Mouse (Mus musculus) embryonic facial prominence, embryonic 10.5 days (tissue): Measurements from ENCODE around the gene Igf2bp1. TPM values are rescaled to one million over a fixed set of nuclear protein-coding genes. Genes with fewer than 3 reads are reported as not detected.

Experiments
- DNase-seq: peaks from one replicate; pipeline ENCODE4 v3.0.0-alpha.2; 2017; ENCODE audit warnings: low spot score
- H3K27ac ChIP-seq: fragments of 300-500 bp; sonication (generic); replicated peaks from 2 replicates; pipeline ENCODE4 v1.5.1; 2016; ENCODE audit warnings: mild to moderate bottlenecking
- H3K27me3 ChIP-seq: fragments of 300-500 bp; sonication (generic); replicated peaks from 2 replicates; pipeline ENCODE4 v1.6.1; 2016; ENCODE audit warnings: low read depth, mild to moderate bottlenecking; ENCODE audit not compliant: poor library complexity, severe bottlenecking
- H3K36me3 ChIP-seq: fragments of 300-500 bp; sonication (generic); replicated peaks from 2 replicates; pipeline ENCODE4 v1.6.1; 2016; ENCODE audit warnings: mild to moderate bottlenecking, moderate library complexity
- H3K4me1 ChIP-seq: fragments of 300-500 bp; sonication (generic); 2 replicates; pipeline ENCODE4 v1.6.1; 2016
- H3K4me3 ChIP-seq: fragments of 300-500 bp; sonication (generic); 2 replicates; pipeline ENCODE4 v1.5.1; 2016; ENCODE audit warnings: mild to moderate bottlenecking, moderate library complexity
- H3K9me3 ChIP-seq: fragments of 300-500 bp; sonication (generic); 2 replicates; pipeline ENCODE4 v1.6.1; 2016; ENCODE audit warnings: mild to moderate bottlenecking
- WGBS: fragments of 180-500 bp; shearing (Covaris S2); methylation state at CpG from one replicate; pipeline ENCODE4 v1.1.7; 2016; 5-methylcytosine and 5-hydroxymethylcytosine counted together
- polyA plus RNA-seq: library from polyadenylated mRNA; unstranded; fragments of >200 nt; fragmentation: Nextera tagmentation; extraction: Ambion mirVana; gene quantifications from 2 replicates; pipeline ENCODE4 v1.2.1, GENCODE M21; 2016

Igf2bp1 gene
- polyA plus RNA-seq, 1 experiment from 2014 or later, result 173 TPM

GRCm38 (mm10) chr11:96033264-96033663 lies 27.5 kb upstream of the Igf2bp1 start:
- peaks cover 8% of the 10 kb centered on the region for H3K36me3 ChIP-seq
- H3K27me3 ChIP-seq, result peaks cover 3% of the 10 kb centered on the region; the same call in 1 of the 2 replicates
- no peaks in the 10 kb centered on the region for H3K9me3 ChIP-seq
- H3K4me1 ChIP-seq, result peaks cover 14% of the 10 kb centered on the region
- no peak overlapping the region for H3K4me3 ChIP-seq
- DNase-seq, result no peak
- WGBS, result 89% methylated on average over 3 of the region's 3 CpGs
- H3K27ac ChIP-seq, result no peak overlapping the region

GRCm38 (mm10) chr11:96031701-96032100 lies 26.0 kb upstream of the Igf2bp1 start:
- Histone ChIP-seq H3K4me1 (peaks cover 14% of the 10 kb centered on the region), H3K27ac (no peak overlapping the region), H3K36me3 (peaks cover 3% of the 10 kb centered on the region), H3K27me3 (peaks cover 3% of the 10 kb centered on the region; the same call in 1 of the 2 replicates), H3K4me3 (no peak overlapping the region), H3K9me3 (no peaks in the 10 kb centered on the region)
- 81% methylated on average over 2 of the region's 2 CpGs for WGBS
- DNase-seq, result no peak

GRCm38 (mm10) chr11:96030571-96030970 lies 24.8 kb upstream of the Igf2bp1 start:
- Histone ChIP-seq H3K27ac (no peak overlapping the region), H3K9me3 (no peaks in the 10 kb centered on the region), H3K4me3 (no peak overlapping the region), H3K27me3 (peaks cover 3% of the 10 kb centered on the region; the same call in 1 of the 2 replicates), H3K36me3 (no peaks in the 10 kb centered on the region), H3K4me1 (peaks cover 12% of the 10 kb centered on the region)
- no peak for DNase-seq
- WGBS, result 90% methylated on average over 3 of the region's 3 CpGs

GRCm38 (mm10) chr11:96028130-96028529 lies 22.4 kb upstream of the Igf2bp1 start:
- Histone ChIP-seq H3K27ac (no peak overlapping the region), H3K4me3 (no peak overlapping the region), H3K4me1 (no peaks in the 10 kb centered on the region), H3K9me3 (no peaks in the 10 kb centered on the region), H3K27me3 (peaks cover 3% of the 10 kb centered on the region; the same call in 1 of the 2 replicates), H3K36me3 (no peaks in the 10 kb centered on the region)
- 69% methylated on average over 5 of the region's 5 CpGs for WGBS
- DNase-seq, result no peak

- peaks cover 15% of the 10 kb centered on the region for H3K4me1 ChIP-seq
- no peak for DNase-seq
- no peaks in the 10 kb centered on the region for H3K36me3 ChIP-seq
- H3K27ac ChIP-seq, result no peak overlapping the region
- H3K9me3 ChIP-seq, result no peaks in the 10 kb centered on the region
- H3K27me3 ChIP-seq, result no peaks in the 10 kb centered on the region
- no peak overlapping the region for H3K4me3 ChIP-seq
- WGBS, result 66% methylated on average over 4 of the region's 4 CpGs
Observed at GRCm38 (mm10) chr11:96020622-96021021, 14.9 kb upstream of the Igf2bp1 start.

- Histone ChIP-seq H3K36me3 (no peaks in the 10 kb centered on the region), H3K4me3 (no peak overlapping the region), H3K27ac (peak overlapping the region; percentile 21), H3K27me3 (no peaks in the 10 kb centered on the region), H3K9me3 (no peaks in the 10 kb centered on the region), H3K4me1 (peaks cover 21% of the 10 kb centered on the region)
- 13% methylated on average over 9 of the region's 9 CpGs for WGBS
- DNase-seq, result peak; percentile 50
Observed at GRCm38 (mm10) chr11:96017941-96018351, 12.2 kb upstream of the Igf2bp1 start.

GRCm38 (mm10) chr11:96015421-96015820 lies 9.7 kb upstream of the Igf2bp1 start:
- Histone ChIP-seq H3K4me1 (peaks cover 46% of the 10 kb centered on the region), H3K4me3 (no peak overlapping the region), H3K36me3 (no peaks in the 10 kb centered on the region), H3K27me3 (no peaks in the 10 kb centered on the region), H3K9me3 (no peaks in the 10 kb centered on the region), H3K27ac (no peak overlapping the region)
- no peak for DNase-seq
- WGBS, result 53% methylated on average over 5 of the region's 5 CpGs

GRCm38 (mm10) chr11:96011982-96012381 lies 6.2 kb upstream of the Igf2bp1 start:
- H3K27ac ChIP-seq, result peak overlapping the region; percentile 83
- no peaks in the 10 kb centered on the region for H3K9me3 ChIP-seq
- DNase-seq, result peak; percentile 68
- 4% methylated on average over 6 of the region's 8 CpGs for WGBS
- H3K27me3 ChIP-seq, result no peaks in the 10 kb centered on the region
- H3K4me3 ChIP-seq, result peak overlapping the region; percentile 45
- no peaks in the 10 kb centered on the region for H3K36me3 ChIP-seq
- peaks cover 52% of the 10 kb centered on the region for H3K4me1 ChIP-seq

- H3K9me3 ChIP-seq, result no peaks in the 10 kb centered on the region
- H3K4me3 ChIP-seq, result peak overlapping the region; percentile 85
- peak; percentile 39 for DNase-seq
- WGBS, result 0% methylated on average over 1 of the region's 1 CpGs
- H3K36me3 ChIP-seq, result no peaks in the 10 kb centered on the region
- peak overlapping the region; percentile 30; the same call in 1 of the 2 replicates for H3K27ac ChIP-seq
- peaks cover 49% of the 10 kb centered on the region for H3K4me1 ChIP-seq
- H3K27me3 ChIP-seq, result no peaks in the 10 kb centered on the region
Observed at GRCm38 (mm10) chr11:96008827-96009226, 3.1 kb upstream of the Igf2bp1 start.

- under 1% methylated on average over 33 of the region's 33 CpGs for WGBS
- DNase-seq, result peak; percentile 77
- no peaks in the 10 kb centered on the region for H3K9me3 ChIP-seq
- no peaks in the 10 kb centered on the region for H3K27me3 ChIP-seq
- H3K27ac ChIP-seq, result peak overlapping the region; percentile 99
- H3K4me1 ChIP-seq, result peaks cover 53% of the 10 kb centered on the region
- peak overlapping the region; percentile 85 for H3K4me3 ChIP-seq
- peaks cover 5% of the 10 kb centered on the region for H3K36me3 ChIP-seq
Observed at GRCm38 (mm10) chr11:96007516-96008235, 1.9 kb upstream of the Igf2bp1 start.

GRCm38 (mm10) chr11:96006852-96007515 lies 1.2 kb upstream of the Igf2bp1 start:
- Histone ChIP-seq H3K9me3 (no peaks in the 10 kb centered on the region), H3K36me3 (peaks cover 5% of the 10 kb centered on the region), H3K4me3 (peak overlapping the region; percentile 85), H3K4me1 (peaks cover 53% of the 10 kb centered on the region), H3K27me3 (no peaks in the 10 kb centered on the region), H3K27ac (peak overlapping the region; percentile 99)
- peak; percentile 94 for DNase-seq
- WGBS, result under 1% methylated on average over 66 of the region's 67 CpGs

- Histone ChIP-seq H3K27me3 (no peaks in the 10 kb centered on the region), H3K27ac (peak overlapping the region; percentile 99), H3K4me1 (peaks cover 53% of the 10 kb centered on the region), H3K4me3 (peak overlapping the region; percentile 85), H3K36me3 (peaks cover 8% of the 10 kb centered on the region), H3K9me3 (no peaks in the 10 kb centered on the region)
- no peak for DNase-seq
- under 1% methylated on average over 33 of the region's 33 CpGs for WGBS
Observed at GRCm38 (mm10) chr11:96006367-96006851, 669 bp upstream of the Igf2bp1 start.
